Mouse (Mus musculus) kidney, postnatal 0 days (tissue): Measurements from ENCODE around the gene Sfxn2. TPM values are rescaled to one million over a fixed set of nuclear protein-coding genes. Genes with fewer than 3 reads are reported as not detected.

Experiments used
- ATAC-seq: fragments of 200-750 bp; cut with Nextera tagmentation; replicated peaks from 2 replicates; pipeline ENCODE4 v1.8.0; 2017; ENCODE audit warnings: low read depth, moderate number of reproducible peaks, moderate TSS enrichment, moderate library complexity; ENCODE audit not compliant: low FRiP score
- DNase-seq: peaks from one replicate; pipeline ENCODE4 v3.0.0-alpha.2; 2016; ENCODE audit warnings: low spot score
- H3K27ac ChIP-seq: fragments of 300-500 bp; sonication (generic); 2 replicates; pipeline ENCODE4 v1.5.1; 2014; ENCODE audit warnings: mild to moderate bottlenecking
- H3K27me3 ChIP-seq: fragments of 300-500 bp; sonication (generic); 2 replicates; pipeline ENCODE4 v1.6.1; 2014; ENCODE audit warnings: low read length, mixed read lengths; ENCODE audit not compliant: insufficient read depth
- H3K36me3 ChIP-seq: fragments of 300-500 bp; sonication (generic); 2 replicates; pipeline ENCODE4 v1.6.1; 2014; ENCODE audit warnings: low read length, mixed read lengths; ENCODE audit not compliant: insufficient read depth
- H3K4me1 ChIP-seq: fragments of 300-500 bp; sonication (generic); replicated peaks from 2 replicates; pipeline ENCODE4 v1.6.1; 2014; ENCODE audit warnings: antibody characterized with exemption, low read length, mixed read lengths; ENCODE audit not compliant: insufficient read depth
- H3K4me2 ChIP-seq: fragments of 300-500 bp; sonication (generic); 2 replicates; pipeline ENCODE4 v1.6.1; 2014; ENCODE audit warnings: mild to moderate bottlenecking, low read length, moderate library complexity, mixed read lengths
- H3K4me3 ChIP-seq: fragments of 300-500 bp; sonication (generic); replicated peaks from 2 replicates; pipeline ENCODE4 v1.5.1; 2014; ENCODE audit warnings: low read depth, low read length
- H3K9ac ChIP-seq: fragments of 300-500 bp; sonication (generic); 2 replicates; pipeline ENCODE4 v1.6.1; 2014; ENCODE audit warnings: low read depth, low read length
- H3K9me3 ChIP-seq: fragments of 300-500 bp; sonication (generic); replicated peaks from 2 replicates; pipeline ENCODE4 v1.6.1; 2016; ENCODE audit warnings: low read length, inconsistent platforms, mixed read lengths
- CTCF ChIP-seq: IDR thresholded peaks from 2 replicates; pipeline ENCODE4 v1.5.1; 2016; ENCODE audit warnings: antibody characterized with exemption, low read depth, mild to moderate bottlenecking, moderate library complexity
- WGBS: fragments of 180-500 bp; shearing (Covaris S2); extraction: QIAGEN DNeasy Blood & Tissue Kit; methylation state at CpG from one replicate; pipeline ENCODE4 v1.1.7; 2014; 5-methylcytosine and 5-hydroxymethylcytosine counted together
- polyA plus RNA-seq: library from polyadenylated mRNA; unstranded; fragments of >200 nt; fragmentation: Nextera tagmentation; extraction: Ambion mirVana; gene quantifications from 2 replicates; pipeline ENCODE4 v1.2.1, GENCODE M21; 2015

The Sfxn2 gene
- polyA plus RNA-seq, 1 experiment from 2014 or later: 47.1 TPM

DNA sequence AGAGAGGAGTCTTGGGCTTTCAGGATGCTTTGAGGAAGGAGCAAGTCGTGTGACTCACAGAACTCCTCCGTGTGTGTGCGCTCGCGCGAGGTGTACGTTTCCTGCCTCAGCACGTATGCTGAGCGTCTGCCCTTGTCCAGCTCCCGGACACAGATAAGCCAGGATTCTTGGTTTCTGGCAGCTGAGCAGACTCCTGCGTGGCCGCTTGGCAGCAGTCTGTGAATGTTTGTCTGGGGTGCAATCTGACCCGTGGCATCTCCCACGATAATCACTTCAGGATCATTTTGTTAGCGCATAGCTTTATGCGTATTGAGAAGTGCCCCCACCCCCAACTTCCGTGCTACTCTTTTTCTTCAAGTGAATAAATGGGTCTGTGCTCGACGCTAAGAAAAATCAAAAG, 45.8 kb downstream of the Sfxn2 start:
- Histone ChIP-seq H3K36me3 (no peaks in the 10 kb centered on the region), H3K9me3 (no peaks in the 10 kb centered on the region), H3K9ac (no peak overlapping the region), H3K4me3 (no peak overlapping the region), H3K4me1 (peaks cover 46% of the 10 kb centered on the region), H3K4me2 (no peak overlapping the region), H3K27me3 (no peaks in the 10 kb centered on the region), H3K27ac (no peak overlapping the region)
- ATAC-seq: no peak
- 32% methylated on average over 19 of the region's 19 CpGs for WGBS
- no peak for DNase-seq
- no peak for TF ChIP-seq CTCF

DNA sequence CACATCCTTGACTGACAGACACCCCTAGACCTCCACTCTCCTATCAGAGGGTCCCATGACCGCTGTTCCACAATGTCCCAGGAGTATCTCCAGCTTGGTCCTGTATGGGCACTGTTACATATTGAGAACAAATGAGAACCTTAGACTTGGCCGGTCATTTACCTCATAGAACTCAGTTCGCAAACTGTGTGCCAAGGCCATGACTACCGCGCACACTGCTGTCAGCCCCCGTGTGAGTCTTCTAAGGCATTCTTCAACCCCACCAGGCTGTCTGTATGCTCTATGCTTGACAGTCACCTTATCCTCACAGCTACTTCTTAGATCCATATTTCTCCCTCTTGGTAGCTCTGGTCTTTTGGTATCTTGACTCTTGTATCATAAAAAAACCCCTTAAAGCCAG, 46.4 kb downstream of the Sfxn2 start:
- Histone ChIP-seq H3K27ac (no peak overlapping the region), H3K4me3 (no peak overlapping the region), H3K9ac (no peak overlapping the region), H3K4me2 (no peak overlapping the region), H3K36me3 (no peaks in the 10 kb centered on the region), H3K4me1 (peaks cover 51% of the 10 kb centered on the region), H3K27me3 (no peaks in the 10 kb centered on the region), H3K9me3 (no peaks in the 10 kb centered on the region)
- ATAC-seq (no peak), DNase-seq (no peak)
- WGBS: 84% methylated on average over 6 of the region's 6 CpGs
- TF ChIP-seq CTCF: no peak

- Histone ChIP-seq H3K27ac (no peak overlapping the region), H3K4me1 (peaks cover 54% of the 10 kb centered on the region), H3K36me3 (no peaks in the 10 kb centered on the region), H3K27me3 (no peaks in the 10 kb centered on the region), H3K4me3 (no peak overlapping the region), H3K9me3 (no peaks in the 10 kb centered on the region), H3K9ac (no peak overlapping the region), H3K4me2 (no peak overlapping the region)
- 69% methylated on average over 14 of the region's 14 CpGs for WGBS
- DNase-seq (no peak), ATAC-seq (no peak)
- no peak for TF ChIP-seq CTCF
These were observed 47.0 kb downstream of the Sfxn2 start for GRCm38 (mm10) chr19:46620016-46620808.

- DNase-seq (no peak), ATAC-seq (no peak)
- Histone ChIP-seq H3K27ac (peak overlapping the region; percentile 93; the same call in 1 of the 2 replicates), H3K27me3 (no peaks in the 10 kb centered on the region), H3K4me2 (no peak overlapping the region), H3K9me3 (no peaks in the 10 kb centered on the region), H3K36me3 (no peaks in the 10 kb centered on the region), H3K9ac (no peak overlapping the region), H3K4me1 (peaks cover 52% of the 10 kb centered on the region), H3K4me3 (no peak overlapping the region)
- TF ChIP-seq CTCF: no peak
- WGBS: 61% methylated on average over 19 of the region's 19 CpGs
These were observed 48.3 kb downstream of the Sfxn2 start for GRCm38 (mm10) chr19:46621236-46622183.

DNA sequence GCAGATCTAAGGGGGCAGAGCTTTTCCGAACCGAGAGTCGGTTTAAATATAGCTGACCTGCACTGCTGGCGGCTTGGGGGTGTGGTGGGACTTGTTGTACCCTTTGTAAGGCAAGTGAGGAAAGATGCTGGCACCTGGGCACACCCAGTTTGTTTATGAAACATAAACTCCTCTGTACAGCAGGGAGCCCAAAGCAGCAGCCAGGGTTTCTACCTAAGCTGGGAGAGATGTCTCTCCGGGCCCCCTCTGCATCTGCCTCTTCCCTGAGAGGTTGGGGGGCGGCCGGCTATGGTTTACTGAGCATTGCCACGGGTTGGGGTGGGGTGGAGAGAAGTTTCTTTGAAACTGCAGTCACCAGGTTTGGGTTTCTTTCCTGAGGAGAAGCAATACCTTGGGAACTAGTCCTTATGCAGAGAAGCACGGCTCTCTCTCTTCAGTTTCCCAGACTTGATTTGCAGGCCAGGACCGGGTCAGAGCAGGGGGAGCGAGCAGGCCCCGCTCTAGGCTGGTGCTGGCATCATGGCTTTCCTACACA, 49.6 kb downstream of the Sfxn2 start:
- no peak for TF ChIP-seq CTCF
- Histone ChIP-seq H3K4me1 (peaks cover 49% of the 10 kb centered on the region), H3K9me3 (no peaks in the 10 kb centered on the region), H3K4me2 (peak overlapping the region; percentile 63), H3K36me3 (no peaks in the 10 kb centered on the region), H3K27ac (peak overlapping the region; percentile 93), H3K27me3 (no peaks in the 10 kb centered on the region), H3K9ac (peak overlapping the region; percentile 58; the same call in 1 of the 2 replicates), H3K4me3 (0 out of 2 replicates have a peak overlapping the region, but pooled peaks have one; percentile 35)
- WGBS: 18% methylated on average over 12 of the region's 12 CpGs
- no peak for ATAC-seq
- DNase-seq: no peak

GRCm38 (mm10) chr19:46623194-46623667, 50.1 kb downstream of the Sfxn2 start:
- DNase-seq (peak; percentile 88), ATAC-seq (peak; percentile 68)
- WGBS: 3% methylated on average over 16 of the region's 16 CpGs
- 0 out of 2 replicates have a peak, but pooled peaks cover 3% of the 10 kb centered on the region for H3K36me3 ChIP-seq
- peak overlapping the region; percentile 93 for H3K27ac ChIP-seq
- no peak for TF ChIP-seq CTCF
- peaks cover 49% of the 10 kb centered on the region for H3K4me1 ChIP-seq
- peak overlapping the region; percentile 58 for H3K9ac ChIP-seq
- H3K27me3 ChIP-seq: no peaks in the 10 kb centered on the region
- no peaks in the 10 kb centered on the region for H3K9me3 ChIP-seq
- H3K4me2 ChIP-seq: peak overlapping the region; percentile 63
- peak overlapping the region; percentile 35 for H3K4me3 ChIP-seq
